Mouse (Mus musculus): ENCODE results near the gene Ttc33.

DNA sequence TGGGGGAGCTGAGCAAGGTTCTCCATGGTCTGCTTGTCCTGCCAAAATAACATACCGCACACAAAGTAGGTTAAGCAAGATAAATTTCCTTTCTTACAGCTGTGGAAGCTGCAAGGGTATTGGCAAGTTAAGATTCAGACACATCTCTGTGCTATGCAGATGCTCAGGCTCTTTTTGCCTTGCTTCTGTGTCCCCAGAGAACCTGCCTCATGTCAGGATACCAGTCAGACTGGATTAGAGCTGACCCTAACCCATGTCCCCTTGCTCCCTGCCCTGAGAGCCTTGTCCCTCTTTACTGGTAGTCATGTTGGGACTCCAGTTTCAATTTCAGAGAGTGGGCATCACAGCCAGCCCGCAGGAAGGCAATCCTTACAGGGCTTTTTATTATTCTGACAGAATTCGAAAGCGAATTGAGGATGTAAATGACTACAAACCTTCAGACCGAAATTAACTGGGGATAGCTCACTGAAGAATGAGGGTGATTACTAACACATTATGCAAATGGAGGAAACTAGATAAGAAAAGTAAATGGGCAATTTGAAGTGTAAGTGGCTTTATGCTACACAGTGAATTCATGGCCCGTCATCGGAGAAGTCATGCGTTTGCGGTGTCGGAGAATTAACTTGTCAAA, 77.7 kb downstream of the Ttc33 start:
- TF ChIP-seq HCFC1 (IDR thresholded peaks at IDR 0.05; ENCODE audit: borderline replicate concordance, insufficient read depth, low read length): no peak
- no peak for TF ChIP-seq CHD2 (IDR thresholded peaks at IDR 0.05; ENCODE audit: low read depth, low read length)
- no peak for TF ChIP-seq MAFK (IDR thresholded peaks at IDR 0.05; ENCODE audit: insufficient read depth, low read depth, low read length)

Measured in ES-E14 (cell line).